Mouse (Mus musculus): ENCODE data around the gene Vrk3. TPM values are rescaled to one million over a fixed set of nuclear protein-coding genes. Genes with fewer than 3 reads are reported as not detected.
A peak's percentile ranks its signal among the peaks of the same experiment; 100 is the strongest.

The Vrk3 gene
- total and polyA plus RNA-seq, 3 experiments = 44.9 to 72.0 (median 48.8) TPM

- H3K36me3 ChIP-seq (replicated peaks) = peaks cover 93% of the 10 kb centered on the region
- no peaks in the 10 kb centered on the region for H3K9me3 ChIP-seq (replicated peaks)
- H3K4me3 ChIP-seq (ENCODE audit: low read depth, low read length) = no peak overlapping the region
- no peak for TF ChIP-seq GATA2 (IDR thresholded peaks at IDR 0.05; ENCODE audit: borderline replicate concordance, low read depth, low read length)
- TF ChIP-seq CTCF (IDR thresholded peaks at IDR 0.05; ENCODE audit: low read depth, low read length) = no peak
- no peak for TF ChIP-seq GATA1 (IDR thresholded peaks at IDR 0.05; ENCODE audit: borderline replicate concordance, low read length)
- TF ChIP-seq TAL1 (conservative IDR thresholded peaks at IDR 0.05; ENCODE audit: low read depth, low read length) = no peak
- no peak for TF ChIP-seq POLR2AphosphoS5 (IDR thresholded peaks at IDR 0.05; ENCODE audit: insufficient replicate concordance, low read depth, low read length)
- DNase-seq (ENCODE audit: low spot score) = no peak
- H3K4me1 ChIP-seq (ENCODE audit: insufficient read depth, low read depth, low read length) = peaks cover 7% of the 10 kb centered on the region
- ATAC-seq (ENCODE audit: extremely low read depth, insufficient number of reproducible peaks, low FRiP score, poor library complexity, severe bottlenecking) = 0 out of 2 replicates have a peak, but pooled peaks have one; percentile 22
- no peaks in the 10 kb centered on the region for H3K27me3 ChIP-seq (ENCODE audit: insufficient read depth, low read length)
Observed at GRCm38 (mm10) chr7:44772591-44773204, 24.5 kb downstream of the Vrk3 start.

- peaks cover 7% of the 10 kb centered on the region for H3K4me1 ChIP-seq (ENCODE audit: insufficient read depth, low read depth, low read length)
- ATAC-seq (ENCODE audit: extremely low read depth, insufficient number of reproducible peaks, low FRiP score, poor library complexity, severe bottlenecking) = no peak
- peaks cover 60% of the 10 kb centered on the region for H3K36me3 ChIP-seq (replicated peaks)
- no peak overlapping the region for H3K4me3 ChIP-seq (ENCODE audit: low read depth, low read length)
- no peak for DNase-seq (ENCODE audit: low spot score)
- no peaks in the 10 kb centered on the region for H3K27me3 ChIP-seq (ENCODE audit: insufficient read depth, low read length)
- no peak for TF ChIP-seq TAL1 (conservative IDR thresholded peaks at IDR 0.05; ENCODE audit: low read depth, low read length)
- TF ChIP-seq POLR2AphosphoS5 (IDR thresholded peaks at IDR 0.05; ENCODE audit: insufficient replicate concordance, low read depth, low read length) = no peak
- no peak for TF ChIP-seq GATA1 (IDR thresholded peaks at IDR 0.05; ENCODE audit: borderline replicate concordance, low read length)
- TF ChIP-seq GATA2 (IDR thresholded peaks at IDR 0.05; ENCODE audit: borderline replicate concordance, low read depth, low read length) = no peak
- no peak for TF ChIP-seq CTCF (IDR thresholded peaks at IDR 0.05; ENCODE audit: low read depth, low read length)
- H3K9me3 ChIP-seq (replicated peaks) = no peaks in the 10 kb centered on the region
Observed at GRCm38 (mm10) chr7:44776849-44777498, 28.8 kb downstream of the Vrk3 start.

GRCm38 (mm10) chr7:44780101-44780500, 31.9 kb downstream of the Vrk3 start:
- Histone ChIP-seq H3K4me1 (ENCODE audit: insufficient read depth, low read depth, low read length) (no peaks in the 10 kb centered on the region), H3K9me3 (replicated peaks) (no peaks in the 10 kb centered on the region), H3K27me3 (ENCODE audit: insufficient read depth, low read length) (peaks cover 4% of the 10 kb centered on the region), H3K36me3 (replicated peaks) (peaks cover 32% of the 10 kb centered on the region), H3K4me3 (ENCODE audit: low read depth, low read length) (no peak overlapping the region)
- DNase-seq (ENCODE audit: low spot score) (no peak), ATAC-seq (ENCODE audit: extremely low read depth, insufficient number of reproducible peaks, low FRiP score, poor library complexity, severe bottlenecking) (no peak)
- TF ChIP-seq GATA2 (IDR thresholded peaks at IDR 0.05; ENCODE audit: borderline replicate concordance, low read depth, low read length) (no peak), GATA1 (IDR thresholded peaks at IDR 0.05; ENCODE audit: borderline replicate concordance, low read length) (no peak), CTCF (IDR thresholded peaks at IDR 0.05; ENCODE audit: low read depth, low read length) (no peak), POLR2AphosphoS5 (IDR thresholded peaks at IDR 0.05; ENCODE audit: insufficient replicate concordance, low read depth, low read length) (no peak), TAL1 (conservative IDR thresholded peaks at IDR 0.05; ENCODE audit: low read depth, low read length) (no peak)

- Histone ChIP-seq H3K9me3 (replicated peaks) (peaks cover 10% of the 10 kb centered on the region), H3K4me3 (ENCODE audit: low read depth, low read length) (no peak overlapping the region), H3K36me3 (replicated peaks) (no peaks in the 10 kb centered on the region), H3K27me3 (ENCODE audit: insufficient read depth, low read length) (peaks cover 31% of the 10 kb centered on the region), H3K4me1 (ENCODE audit: insufficient read depth, low read depth, low read length) (no peaks in the 10 kb centered on the region)
- TF ChIP-seq POLR2AphosphoS5 (IDR thresholded peaks at IDR 0.05; ENCODE audit: insufficient replicate concordance, low read depth, low read length) (no peak), GATA1 (IDR thresholded peaks at IDR 0.05; ENCODE audit: borderline replicate concordance, low read length) (no peak), TAL1 (conservative IDR thresholded peaks at IDR 0.05; ENCODE audit: low read depth, low read length) (no peak), GATA2 (IDR thresholded peaks at IDR 0.05; ENCODE audit: borderline replicate concordance, low read depth, low read length) (no peak), CTCF (IDR thresholded peaks at IDR 0.05; ENCODE audit: low read depth, low read length) (no peak)
- DNase-seq (ENCODE audit: low spot score) (no peak), ATAC-seq (ENCODE audit: extremely low read depth, insufficient number of reproducible peaks, low FRiP score, poor library complexity, severe bottlenecking) (no peak)
Observed at GRCm38 (mm10) chr7:44789531-44789930, 41.3 kb downstream of the Vrk3 start.

- no peaks in the 10 kb centered on the region for H3K36me3 ChIP-seq (replicated peaks)
- no peaks in the 10 kb centered on the region for H3K4me1 ChIP-seq (ENCODE audit: insufficient read depth, low read depth, low read length)
- no peak for TF ChIP-seq POLR2AphosphoS5 (IDR thresholded peaks at IDR 0.05; ENCODE audit: insufficient replicate concordance, low read depth, low read length)
- no peak for TF ChIP-seq GATA1 (IDR thresholded peaks at IDR 0.05; ENCODE audit: borderline replicate concordance, low read length)
- no peak for TF ChIP-seq GATA2 (IDR thresholded peaks at IDR 0.05; ENCODE audit: borderline replicate concordance, low read depth, low read length)
- TF ChIP-seq TAL1 (conservative IDR thresholded peaks at IDR 0.05; ENCODE audit: low read depth, low read length) = no peak
- no peak for TF ChIP-seq CTCF (IDR thresholded peaks at IDR 0.05; ENCODE audit: low read depth, low read length)
- H3K4me3 ChIP-seq (ENCODE audit: low read depth, low read length) = no peak overlapping the region
- no peak for DNase-seq (ENCODE audit: low spot score)
- peaks cover 30% of the 10 kb centered on the region for H3K27me3 ChIP-seq (ENCODE audit: insufficient read depth, low read length)
- ATAC-seq (ENCODE audit: extremely low read depth, insufficient number of reproducible peaks, low FRiP score, poor library complexity, severe bottlenecking) = no peak
- peaks cover 14% of the 10 kb centered on the region for H3K9me3 ChIP-seq (replicated peaks)
Observed at GRCm38 (mm10) chr7:44790066-44790465, 41.9 kb downstream of the Vrk3 start.

GRCm38 (mm10) chr7:44792781-44793180, 44.6 kb downstream of the Vrk3 start:
- no peak for ATAC-seq (ENCODE audit: extremely low read depth, insufficient number of reproducible peaks, low FRiP score, poor library complexity, severe bottlenecking)
- H3K4me3 ChIP-seq (ENCODE audit: low read depth, low read length) = no peak overlapping the region
- H3K9me3 ChIP-seq (replicated peaks) = peaks cover 14% of the 10 kb centered on the region
- H3K27me3 ChIP-seq (ENCODE audit: insufficient read depth, low read length) = peaks cover 20% of the 10 kb centered on the region
- TF ChIP-seq POLR2AphosphoS5 (IDR thresholded peaks at IDR 0.05; ENCODE audit: insufficient replicate concordance, low read depth, low read length) (no peak), GATA1 (IDR thresholded peaks at IDR 0.05; ENCODE audit: borderline replicate concordance, low read length) (no peak), CTCF (IDR thresholded peaks at IDR 0.05; ENCODE audit: low read depth, low read length) (no peak), TAL1 (conservative IDR thresholded peaks at IDR 0.05; ENCODE audit: low read depth, low read length) (no peak), GATA2 (IDR thresholded peaks at IDR 0.05; ENCODE audit: borderline replicate concordance, low read depth, low read length) (no peak)
- H3K36me3 ChIP-seq (replicated peaks) = no peaks in the 10 kb centered on the region
- no peaks in the 10 kb centered on the region for H3K4me1 ChIP-seq (ENCODE audit: insufficient read depth, low read depth, low read length)
- DNase-seq (ENCODE audit: low spot score) = no peak
